Mouse (Mus musculus) CH12.LX (cell line): ENCODE results near the gene Gdf9. TPM values are rescaled to one million over a fixed set of nuclear protein-coding genes. Genes with fewer than 3 reads are reported as not detected.

Source experiments
- polyA plus RNA-seq: library from polyadenylated mRNA; unstranded; fragments of >175 nt; gene quantifications from 2 replicates; pipeline ENCODE4 v1.2.1, GENCODE M21; 2012; ENCODE audit warnings: low read depth; ENCODE audit not compliant: insufficient read length
- total RNA-seq, 2 experiments: library from RNA; depleted of rRNA; stranded (reverse); fragments of 300-350 nt in 1 of 2; fragments of >200 nt in 1 of 2; gene quantifications; 2 replicates each; pipeline ENCODE4 v1.2.3; 2012 to 2014

The Gdf9 gene
- total and polyA plus RNA-seq, 3 experiments = 0.13 to 0.16 TPM; not detected in 1

Other genes with a start within 250 kb of the Gdf9 start
- gene Hspa4, start 130.6 kb upstream of the Gdf9 start, total RNA-seq (2012; rRNA removed) = 184 and 238 TPM in 2 replicates
- gene Hspa4, start 130.6 kb upstream of the Gdf9 start, total RNA-seq (2014; rRNA removed) = 363 and 438 TPM in 2 replicates
- gene Hspa4, start 130.6 kb upstream of the Gdf9 start, polyA plus RNA-seq = 529 and 585 TPM in 2 replicates
- gene Zcchc10, start 106.3 kb upstream of the Gdf9 start, total RNA-seq (2012; rRNA removed) = 4.9 and 8.7 TPM in 2 replicates
- gene Zcchc10, start 106.3 kb upstream of the Gdf9 start, total RNA-seq (2014; rRNA removed) = 20.7 and 24.3 TPM in 2 replicates
- gene Zcchc10, start 106.3 kb upstream of the Gdf9 start, polyA plus RNA-seq = 72.4 and 74.2 TPM in 2 replicates
- 19.8 and 24.0 TPM in 2 replicates for gene Aff4, start 80.2 kb upstream of the Gdf9 start, total RNA-seq (2012; rRNA removed)
- gene Aff4, start 80.2 kb upstream of the Gdf9 start, total RNA-seq (2014; rRNA removed) = 22.1 and 25.7 TPM in 2 replicates
- 50.6 and 51.4 TPM in 2 replicates for gene Aff4, start 80.2 kb upstream of the Gdf9 start, polyA plus RNA-seq
- gene Leap2, start 7.9 kb upstream of the Gdf9 start, total RNA-seq (2012; rRNA removed) = not detected in 2 replicates
- not detected in 2 replicates for gene Leap2, start 7.9 kb upstream of the Gdf9 start, total RNA-seq (2014; rRNA removed)
- not detected in 2 replicates for gene Leap2, start 7.9 kb upstream of the Gdf9 start, polyA plus RNA-seq
- gene Uqcrq, start 192 bp upstream of the Gdf9 start, total RNA-seq (2012; rRNA removed) = 103 and 120 TPM in 2 replicates
- gene Uqcrq, start 192 bp upstream of the Gdf9 start, total RNA-seq (2014; rRNA removed) = 136 and 168 TPM in 2 replicates
- gene Uqcrq, start 192 bp upstream of the Gdf9 start, polyA plus RNA-seq = 642 and 765 TPM in 2 replicates
- not detected in 2 replicates for gene Gm10447, start 26.1 kb downstream of the Gdf9 start, total RNA-seq (2012; rRNA removed)
- not detected in 2 replicates for gene Gm10447, start 26.1 kb downstream of the Gdf9 start, total RNA-seq (2014; rRNA removed)
- gene Gm10447, start 26.1 kb downstream of the Gdf9 start, polyA plus RNA-seq = not detected in 2 replicates
- not detected in 2 replicates for gene Shroom1, start 26.2 kb downstream of the Gdf9 start, total RNA-seq (2012; rRNA removed)
- gene Shroom1, start 26.2 kb downstream of the Gdf9 start, total RNA-seq (2014; rRNA removed) = not detected in 2 replicates
- not detected in 2 replicates for gene Shroom1, start 26.2 kb downstream of the Gdf9 start, polyA plus RNA-seq
- gene Gm9837, start 39.5 kb downstream of the Gdf9 start, total RNA-seq (2012; rRNA removed) = not detected in 2 replicates
- not detected in 2 replicates for gene Gm9837, start 39.5 kb downstream of the Gdf9 start, total RNA-seq (2014; rRNA removed)
- gene Gm9837, start 39.5 kb downstream of the Gdf9 start, polyA plus RNA-seq = not detected in 2 replicates
- not detected in 2 replicates for gene Gm9945, start 49.1 kb downstream of the Gdf9 start, total RNA-seq (2012; rRNA removed)
- gene Gm9945, start 49.1 kb downstream of the Gdf9 start, total RNA-seq (2014; rRNA removed) = not detected in 2 replicates
- not detected in 2 replicates for gene Gm9945, start 49.1 kb downstream of the Gdf9 start, polyA plus RNA-seq
- gene Sowaha, start 49.3 kb downstream of the Gdf9 start, total RNA-seq (2012; rRNA removed) = not detected in 2 replicates
- gene Sowaha, start 49.3 kb downstream of the Gdf9 start, total RNA-seq (2014; rRNA removed) = not detected in 2 replicates
- not detected in 2 replicates for gene Sowaha, start 49.3 kb downstream of the Gdf9 start, polyA plus RNA-seq
- gene Sept8, start 88.2 kb downstream of the Gdf9 start, total RNA-seq (2012; rRNA removed) = 14.9 and 21.9 TPM in 2 replicates
- 8.2 and 8.5 TPM in 2 replicates for gene Sept8, start 88.2 kb downstream of the Gdf9 start, total RNA-seq (2014; rRNA removed)
- gene Sept8, start 88.2 kb downstream of the Gdf9 start, polyA plus RNA-seq = 15.2 and 15.3 TPM in 2 replicates
- gene Kif3a, start 136.4 kb downstream of the Gdf9 start, total RNA-seq (2012; rRNA removed) = 11.3 and 18.3 TPM in 2 replicates
- gene Kif3a, start 136.4 kb downstream of the Gdf9 start, total RNA-seq (2014; rRNA removed) = 7.7 and 8.9 TPM in 2 replicates
- gene Kif3a, start 136.4 kb downstream of the Gdf9 start, polyA plus RNA-seq = 26.5 and 27.9 TPM in 2 replicates
- 26.3 and 35.6 TPM in 2 replicates for gene Il4, start 187.6 kb downstream of the Gdf9 start, total RNA-seq (2012; rRNA removed)
- 75.5 and 83.1 TPM in 2 replicates for gene Il4, start 187.6 kb downstream of the Gdf9 start, total RNA-seq (2014; rRNA removed)
- 19.5 and 24.5 TPM in 2 replicates for gene Il4, start 187.6 kb downstream of the Gdf9 start, polyA plus RNA-seq
- 1.8 and 2.8 TPM in 2 replicates for gene Il13, start 203.7 kb downstream of the Gdf9 start, total RNA-seq (2012; rRNA removed)
- 3.4 and 4.8 TPM in 2 replicates for gene Il13, start 203.7 kb downstream of the Gdf9 start, total RNA-seq (2014; rRNA removed)
- gene Il13, start 203.7 kb downstream of the Gdf9 start, polyA plus RNA-seq = 2.8 and 3.6 TPM in 2 replicates